Mouse (Mus musculus) thymus, adult 2 months (tissue): ENCODE measurements at regions not wholly inside any gene's neighbourhood (a gene's known extent, or its start where the extent isn't known, plus 50 kb on each side); places are given as distances from the start of the nearest gene placed in this dataset.

Source experiments
- CTCF ChIP-seq: fragments of 200-500 bp; IDR thresholded peaks from 2 replicates; pipeline ENCODE4 v1.5.1; 2012; ENCODE audit warnings: mild to moderate bottlenecking, control low read depth, low read length, moderate library complexity, borderline replicate concordance; ENCODE audit not compliant: control insufficient read depth, poor library complexity, insufficient read depth; ENCODE audit errors: extremely low read depth
- POLR2A ChIP-seq: fragments of 200-500 bp; IDR thresholded peaks from 2 replicates; pipeline ENCODE4 v1.6.1; 2012; ENCODE audit warnings: mild to moderate bottlenecking, low read length, control low read depth, moderate library complexity; ENCODE audit not compliant: control insufficient read depth, poor library complexity, insufficient read depth; ENCODE audit errors: extremely low read depth

GRCm38 (mm10) chr13:115825191-115825590, 484.3 kb downstream of the Isl1 start:
- no peak for TF ChIP-seq POLR2A
- TF ChIP-seq CTCF = no peak
